Mouse (Mus musculus) lung, embryonic 16.5 days (tissue): ENCODE results near the gene Ptpn1. TPM values are rescaled to one million over a fixed set of nuclear protein-coding genes. Genes with fewer than 3 reads are reported as not detected.

Source experiments
- ATAC-seq: fragments of 200-750 bp; cut with Nextera tagmentation; 2 replicates; pipeline ENCODE4 v1.8.0; 2017; ENCODE audit warnings: low read depth, mild to moderate bottlenecking, moderate library complexity
- H3K27ac ChIP-seq: fragments of 300-500 bp; sonication (generic); 2 replicates; pipeline ENCODE4 v1.5.1; 2014; ENCODE audit warnings: mild to moderate bottlenecking, control low read depth, low read length
- H3K27me3 ChIP-seq: fragments of 300-500 bp; sonication (generic); 2 replicates; pipeline ENCODE4 v1.6.1; 2014; ENCODE audit warnings: low read depth, low read length, mixed read lengths; ENCODE audit not compliant: control insufficient read depth, insufficient read depth
- H3K36me3 ChIP-seq: fragments of 300-500 bp; sonication (generic); 2 replicates; pipeline ENCODE4 v1.6.1; 2014; ENCODE audit warnings: low read length; ENCODE audit not compliant: control insufficient read depth, insufficient read depth
- H3K4me1 ChIP-seq: fragments of 300-500 bp; sonication (generic); replicated peaks from 2 replicates; pipeline ENCODE4 v1.6.1; 2014; ENCODE audit warnings: low read length, mixed read lengths; ENCODE audit not compliant: control insufficient read depth, insufficient read depth
- H3K4me2 ChIP-seq: fragments of 300-500 bp; sonication (generic); 2 replicates; pipeline ENCODE4 v1.6.1; 2014; ENCODE audit warnings: low read depth, low read length, control low read depth
- H3K4me3 ChIP-seq: fragments of 300-500 bp; sonication (generic); 2 replicates; pipeline ENCODE4 v1.5.1; 2014; ENCODE audit warnings: mild to moderate bottlenecking, low read length, control low read depth
- H3K9ac ChIP-seq: fragments of 300-500 bp; sonication (generic); 2 replicates; pipeline ENCODE4 v1.6.1; 2014; ENCODE audit warnings: low read length, control low read depth
- H3K9me3 ChIP-seq: fragments of 300-500 bp; sonication (generic); 2 replicates; pipeline ENCODE4 v1.6.1; 2016; ENCODE audit warnings: low read length; ENCODE audit not compliant: control insufficient read depth
- WGBS: fragments of 180-500 bp; shearing (Covaris S2); extraction: QIAGEN DNeasy Blood & Tissue Kit; methylation state at CpG from one replicate; pipeline ENCODE4 v1.1.7; 2014; 5-methylcytosine and 5-hydroxymethylcytosine counted together
- polyA plus RNA-seq: library from polyadenylated mRNA; unstranded; fragments of >200 nt; fragmentation: Nextera tagmentation; extraction: Ambion mirVana; gene quantifications from 2 replicates; pipeline ENCODE4 v1.2.1, GENCODE M21; 2015

The Ptpn1 gene
- polyA plus RNA-seq, 1 experiment from 2014 or later = 73.3 TPM

DNA sequence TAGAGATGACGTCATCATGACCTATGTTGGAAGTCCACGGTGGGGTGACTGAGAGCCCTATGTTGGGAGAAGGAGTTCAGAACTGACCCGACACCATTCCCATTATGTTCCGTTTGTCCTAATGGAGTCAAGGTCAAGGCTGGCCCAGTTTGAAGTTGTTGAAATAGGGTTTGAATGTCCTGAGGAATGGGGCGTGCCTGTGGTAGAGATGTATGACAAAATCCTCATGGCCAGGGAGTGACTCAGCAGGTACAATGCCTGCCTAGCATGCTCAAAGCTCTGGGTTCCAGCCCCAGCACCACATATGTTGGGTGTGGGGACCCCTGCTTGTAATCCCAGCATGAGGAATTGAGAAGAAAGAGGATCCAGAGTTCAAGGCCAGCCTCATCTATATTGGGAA, 20.3 kb upstream of the Ptpn1 start:
- WGBS = 88% methylated on average over 5 of the region's 5 CpGs
- ATAC-seq = no peak

GRCm38 (mm10) chr2:167919081-167919480, 12.8 kb upstream of the Ptpn1 start:
- no peak overlapping the region for H3K4me3 ChIP-seq
- ATAC-seq = no peak
- no peaks in the 10 kb centered on the region for H3K36me3 ChIP-seq
- 64% methylated on average over 1 of the region's 1 CpGs for WGBS
- no peaks in the 10 kb centered on the region for H3K27me3 ChIP-seq
- H3K9me3 ChIP-seq = no peaks in the 10 kb centered on the region
- no peaks in the 10 kb centered on the region; the same call in 1 of the 2 replicates for H3K4me1 ChIP-seq
- no peak overlapping the region for H3K9ac ChIP-seq
- no peak overlapping the region for H3K27ac ChIP-seq
- H3K4me2 ChIP-seq = no peak overlapping the region

More for the DNA sequence above, 20.3 kb upstream of the Ptpn1 start:
- Histone ChIP-seq H3K27me3 (no peaks in the 10 kb centered on the region), H3K9me3 (no peaks in the 10 kb centered on the region), H3K4me2 (no peak overlapping the region), H3K9ac (no peak overlapping the region), H3K4me3 (no peak overlapping the region), H3K36me3 (no peaks in the 10 kb centered on the region), H3K4me1 (no peaks in the 10 kb centered on the region), H3K27ac (no peak overlapping the region)

DNA sequence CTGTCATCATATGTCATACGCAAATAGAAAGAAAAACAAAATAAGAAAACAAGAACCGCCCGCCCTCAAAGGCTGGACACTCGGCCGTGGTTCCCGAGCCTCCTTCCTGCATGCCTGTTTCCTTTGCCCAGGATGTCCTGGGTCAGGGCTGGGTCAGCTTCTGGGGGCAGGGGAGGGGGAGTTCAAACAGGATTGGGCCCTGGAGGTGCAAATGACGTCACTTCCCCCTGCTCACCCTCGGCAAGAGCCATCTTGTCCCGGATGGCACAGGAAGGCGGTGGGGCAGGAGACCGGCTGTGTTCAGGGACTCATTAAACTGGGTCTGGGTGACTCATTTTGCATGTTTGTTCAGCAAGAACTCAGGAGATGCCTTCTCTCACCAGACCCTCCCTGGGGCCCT, 11.8 kb upstream of the Ptpn1 start:
- H3K4me3 ChIP-seq = no peak overlapping the region
- 48% methylated on average over 11 of the region's 11 CpGs for WGBS
- no peak overlapping the region for H3K27ac ChIP-seq
- H3K4me1 ChIP-seq = peaks cover 4% of the 10 kb centered on the region; the same call in 1 of the 2 replicates
- H3K9ac ChIP-seq = no peak overlapping the region
- no peaks in the 10 kb centered on the region for H3K9me3 ChIP-seq
- no peaks in the 10 kb centered on the region for H3K27me3 ChIP-seq
- ATAC-seq = no peak
- no peaks in the 10 kb centered on the region for H3K36me3 ChIP-seq
- H3K4me2 ChIP-seq = no peak overlapping the region

- H3K4me1 ChIP-seq = peaks cover 10% of the 10 kb centered on the region; the same call in 1 of the 2 replicates
- H3K9ac ChIP-seq = no peak overlapping the region
- no peak for ATAC-seq
- H3K4me3 ChIP-seq = no peak overlapping the region
- no peak overlapping the region for H3K27ac ChIP-seq
- H3K27me3 ChIP-seq = no peaks in the 10 kb centered on the region
- H3K36me3 ChIP-seq = no peaks in the 10 kb centered on the region
- 83% methylated on average over 9 of the region's 9 CpGs for WGBS
- H3K4me2 ChIP-seq = no peak overlapping the region
- no peaks in the 10 kb centered on the region for H3K9me3 ChIP-seq
Measured at GRCm38 (mm10) chr2:167920960-167921495, 10.8 kb upstream of the Ptpn1 start.

DNA sequence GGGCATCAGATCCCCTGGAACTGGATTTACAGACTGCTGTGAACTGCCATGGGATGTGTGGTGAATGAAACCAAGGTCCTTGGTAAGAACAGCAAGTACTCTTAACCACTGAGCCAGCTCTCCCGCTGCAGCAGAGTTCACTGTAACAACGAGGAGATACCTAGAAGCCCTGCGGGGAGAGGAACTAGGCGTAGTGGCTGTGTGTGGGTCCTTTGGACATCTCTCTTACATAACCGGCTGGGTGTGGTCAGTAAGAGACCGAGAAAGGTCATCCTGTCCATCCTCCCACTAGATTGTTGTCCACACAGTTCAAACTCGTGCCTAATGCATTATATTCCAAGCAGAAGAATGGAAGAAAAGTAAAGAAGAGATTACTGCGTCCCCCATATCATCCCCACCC, 10.0 kb upstream of the Ptpn1 start:
- H3K9me3 ChIP-seq = no peaks in the 10 kb centered on the region
- ATAC-seq = no peak
- H3K27ac ChIP-seq = no peak overlapping the region
- no peak overlapping the region for H3K4me2 ChIP-seq
- peaks cover 10% of the 10 kb centered on the region; the same call in 1 of the 2 replicates for H3K4me1 ChIP-seq
- 73% methylated on average over 8 of the region's 8 CpGs for WGBS
- H3K9ac ChIP-seq = no peak overlapping the region
- H3K36me3 ChIP-seq = no peaks in the 10 kb centered on the region
- H3K27me3 ChIP-seq = no peaks in the 10 kb centered on the region
- no peak overlapping the region for H3K4me3 ChIP-seq

DNA sequence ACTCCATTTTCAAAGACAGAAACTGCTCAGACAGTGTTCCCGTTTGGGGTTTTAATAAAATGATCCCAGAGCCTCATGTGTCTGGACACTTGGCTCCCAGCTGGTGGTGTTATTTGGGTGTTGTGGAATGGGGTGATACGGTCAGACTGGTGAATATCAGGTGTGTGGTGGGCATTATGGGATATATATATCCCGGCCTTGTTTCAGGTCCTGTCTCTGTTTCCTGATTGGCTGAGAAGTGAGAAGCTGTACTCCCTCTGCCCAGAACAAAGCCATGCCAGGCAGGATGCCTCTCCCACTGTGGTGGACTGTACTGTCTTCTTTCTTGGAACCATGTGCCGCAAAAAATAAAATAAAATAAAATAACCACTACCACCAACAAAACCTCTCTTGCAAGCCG, 7.8 kb upstream of the Ptpn1 start:
- no peak for ATAC-seq

GRCm38 (mm10) chr2:167924803-167925604, 6.9 kb upstream of the Ptpn1 start:
- Histone ChIP-seq H3K9ac (peak overlapping the region; percentile 46), H3K36me3 (no peaks in the 10 kb centered on the region), H3K27ac (peak overlapping the region; percentile 83), H3K4me1 (peaks cover 29% of the 10 kb centered on the region), H3K27me3 (no peaks in the 10 kb centered on the region), H3K4me2 (peak overlapping the region; percentile 56), H3K9me3 (no peaks in the 10 kb centered on the region), H3K4me3 (peak overlapping the region; percentile 41)
- WGBS = 1% methylated on average over 29 of the region's 29 CpGs
- peak; percentile 82 for ATAC-seq

More for the DNA sequence above, 7.8 kb upstream of the Ptpn1 start:
- no peak overlapping the region for H3K27ac ChIP-seq
- H3K9ac ChIP-seq = no peak overlapping the region
- WGBS = 79% methylated on average over 5 of the region's 5 CpGs
- no peaks in the 10 kb centered on the region for H3K27me3 ChIP-seq
- no peak overlapping the region for H3K4me3 ChIP-seq
- H3K9me3 ChIP-seq = no peaks in the 10 kb centered on the region
- peaks cover 23% of the 10 kb centered on the region for H3K4me1 ChIP-seq
- H3K4me2 ChIP-seq = no peak overlapping the region
- H3K36me3 ChIP-seq = no peaks in the 10 kb centered on the region

GRCm38 (mm10) chr2:167925841-167926800, 5.7 kb upstream of the Ptpn1 start:
- H3K9me3 ChIP-seq = no peaks in the 10 kb centered on the region
- H3K4me1 ChIP-seq = peaks cover 30% of the 10 kb centered on the region
- ATAC-seq = no peak
- no peak overlapping the region for H3K4me3 ChIP-seq
- H3K36me3 ChIP-seq = no peaks in the 10 kb centered on the region
- 79% methylated on average over 11 of the region's 11 CpGs for WGBS
- H3K27me3 ChIP-seq = no peaks in the 10 kb centered on the region
- H3K9ac ChIP-seq = no peak overlapping the region
- H3K4me2 ChIP-seq = no peak overlapping the region
- peak overlapping the region; percentile 83 for H3K27ac ChIP-seq
